Mouse (Mus musculus) heart, postnatal 0 days (tissue): ENCODE measurements around the gene Pcnx3. TPM values are rescaled to one million over a fixed set of nuclear protein-coding genes. Genes with fewer than 3 reads are reported as not detected.

ENCODE experiments used
- ATAC-seq: fragments of 200-750 bp; cut with Nextera tagmentation; 2 replicates; pipeline ENCODE4 v1.8.0; 2017; ENCODE audit warnings: low read depth, moderate number of reproducible peaks, moderate library complexity; ENCODE audit not compliant: insufficient read depth
- DNase-seq: peaks from one replicate; pipeline ENCODE4 v3.0.0-alpha.2; 2016; ENCODE audit warnings: low spot score
- H3K27ac ChIP-seq: fragments of 300-500 bp; sonication (generic); 2 replicates; pipeline ENCODE4 v1.5.1; 2014; ENCODE audit warnings: low read depth, mild to moderate bottlenecking
- H3K27me3 ChIP-seq: fragments of 300-500 bp; sonication (generic); 2 replicates; pipeline ENCODE4 v1.6.1; 2014; ENCODE audit warnings: low read length, mixed read lengths; ENCODE audit not compliant: control insufficient read depth, insufficient read depth
- H3K36me3 ChIP-seq: fragments of 300-500 bp; sonication (generic); replicated peaks from 2 replicates; pipeline ENCODE4 v1.6.1; 2014; ENCODE audit warnings: low read length, mixed read lengths; ENCODE audit not compliant: control insufficient read depth, insufficient read depth
- H3K4me1 ChIP-seq: fragments of 300-500 bp; sonication (generic); 2 replicates; pipeline ENCODE4 v1.6.1; 2014; ENCODE audit warnings: antibody characterized with exemption; ENCODE audit not compliant: control insufficient read depth, insufficient read depth
- H3K4me2 ChIP-seq: fragments of 300-500 bp; sonication (generic); 2 replicates; pipeline ENCODE4 v1.6.1; 2014; ENCODE audit warnings: low read depth, mild to moderate bottlenecking, low read length, moderate library complexity
- H3K4me3 ChIP-seq: fragments of 300-500 bp; sonication (generic); 2 replicates; pipeline ENCODE4 v1.5.1; 2014; ENCODE audit warnings: low read depth, low read length
- H3K9ac ChIP-seq: fragments of 300-500 bp; sonication (generic); replicated peaks from 2 replicates; pipeline ENCODE4 v1.6.1; 2014; ENCODE audit warnings: low read depth, low read length, mixed read lengths
- H3K9me3 ChIP-seq: fragments of 300-500 bp; sonication (generic); replicated peaks from 2 replicates; pipeline ENCODE4 v1.6.1; 2016; ENCODE audit warnings: low read length; ENCODE audit not compliant: control insufficient read depth
- CTCF ChIP-seq: IDR thresholded peaks from 2 replicates; pipeline ENCODE4 v1.5.1; 2016; ENCODE audit warnings: antibody characterized with exemption, control low read depth, low read depth
- EP300 ChIP-seq: IDR thresholded peaks from 2 replicates; pipeline ENCODE4 v1.6.1; 2016; ENCODE audit warnings: antibody characterized with exemption, low read depth
- WGBS: fragments of 180-500 bp; shearing (Covaris S2); extraction: QIAGEN DNeasy Blood & Tissue Kit; methylation state at CpG from one replicate; pipeline ENCODE4 v1.1.7; 2014; 5-methylcytosine and 5-hydroxymethylcytosine counted together
- polyA plus RNA-seq: library from polyadenylated mRNA; unstranded; fragments of >200 nt; fragmentation: Nextera tagmentation; extraction: Ambion mirVana; gene quantifications from 2 replicates; pipeline ENCODE4 v1.2.1, GENCODE M21; 2015
- total RNA-seq: library from RNA; depleted of rRNA; stranded (reverse); fragments of >200 nt; gene quantifications from 2 replicates; pipeline ENCODE4 v1.2.3, GENCODE M21; 2014; ENCODE audit warnings: low replicate concordance

Gene Pcnx3
- total and polyA plus RNA-seq, 2 experiments from 2014 or later = 6.7 to 35.9 TPM

- TF ChIP-seq EP300 = no peak
- no peak for TF ChIP-seq CTCF
- H3K27me3 ChIP-seq = no peaks in the 10 kb centered on the region
- peak overlapping the region; percentile 84 for H3K27ac ChIP-seq
- H3K4me1 ChIP-seq = peaks cover 5% of the 10 kb centered on the region; the same call in 1 of the 2 replicates
- no peaks in the 10 kb centered on the region for H3K9me3 ChIP-seq
- H3K9ac ChIP-seq = no peak overlapping the region; the same call in 1 of the 2 replicates
- DNase-seq (no peak), ATAC-seq (no peak)
- H3K36me3 ChIP-seq = peaks cover 47% of the 10 kb centered on the region
- 54% methylated on average over 16 of the region's 16 CpGs for WGBS
- H3K4me3 ChIP-seq = peak overlapping the region; percentile 27
- H3K4me2 ChIP-seq = peak overlapping the region; percentile 62
These were observed 27.6 kb downstream of the Pcnx3 start for GRCm38 (mm10) chr19:5660942-5661751.

GRCm38 (mm10) chr19:5654720-5655298, 33.9 kb downstream of the Pcnx3 start:
- Histone ChIP-seq H3K27ac (no peak overlapping the region), H3K4me3 (peak overlapping the region; percentile 25), H3K36me3 (peaks cover 86% of the 10 kb centered on the region), H3K9ac (no peak overlapping the region), H3K27me3 (0 out of 2 replicates have a peak, but pooled peaks cover 16% of the 10 kb centered on the region), H3K4me2 (peak overlapping the region; percentile 36), H3K4me1 (peaks cover 3% of the 10 kb centered on the region; the same call in 1 of the 2 replicates), H3K9me3 (no peaks in the 10 kb centered on the region)
- no peak for DNase-seq
- TF ChIP-seq CTCF (no peak), EP300 (no peak)
- no peak for ATAC-seq
- 26% methylated on average over 43 of the region's 43 CpGs for WGBS

- H3K27ac ChIP-seq = no peak overlapping the region
- 0 out of 2 replicates have a peak, but pooled peaks cover 16% of the 10 kb centered on the region for H3K27me3 ChIP-seq
- TF ChIP-seq CTCF (no peak), EP300 (no peak)
- peaks cover 83% of the 10 kb centered on the region for H3K36me3 ChIP-seq
- ATAC-seq = no peak
- peak overlapping the region; percentile 36 for H3K4me2 ChIP-seq
- no peaks in the 10 kb centered on the region for H3K9me3 ChIP-seq
- no peak for DNase-seq
- H3K9ac ChIP-seq = no peak overlapping the region
- 34% methylated on average over 61 of the region's 62 CpGs for WGBS
- H3K4me1 ChIP-seq = peaks cover 9% of the 10 kb centered on the region; the same call in 1 of the 2 replicates
- H3K4me3 ChIP-seq = peak overlapping the region; percentile 25
These were observed 34.6 kb downstream of the Pcnx3 start for GRCm38 (mm10) chr19:5653969-5654719.

- Histone ChIP-seq H3K36me3 (peaks cover 75% of the 10 kb centered on the region), H3K4me1 (peaks cover 11% of the 10 kb centered on the region; the same call in 1 of the 2 replicates), H3K4me3 (no peak overlapping the region), H3K27ac (no peak overlapping the region), H3K9me3 (no peaks in the 10 kb centered on the region), H3K27me3 (0 out of 2 replicates have a peak, but pooled peaks cover 16% of the 10 kb centered on the region), H3K4me2 (no peak overlapping the region), H3K9ac (no peak overlapping the region)
- TF ChIP-seq EP300 (no peak), CTCF (no peak)
- DNase-seq (no peak), ATAC-seq (no peak)
- 86% methylated on average over 6 of the region's 6 CpGs for WGBS
These were observed 36.1 kb downstream of the Pcnx3 start for GRCm38 (mm10) chr19:5652570-5652969.
